Mouse (Mus musculus): ENCODE results near the gene Jam3.

GRCm38 (mm10) chr9:27165596-27165995 is 10.4 kb upstream of the Jam3 start:
- no peak for TF ChIP-seq CTCF (IDR thresholded peaks at IDR 0.05; ENCODE audit: borderline replicate concordance, control insufficient read depth, extremely low read depth, insufficient read depth, low read length, poor library complexity)
- no peak for TF ChIP-seq POLR2A (IDR thresholded peaks at IDR 0.05; ENCODE audit: control insufficient read depth, extremely low read depth, insufficient read depth, low read length, poor library complexity)
